Mouse (Mus musculus) heart, adult 11 months (tissue): ENCODE measurements around the gene Rcan2.

Experiments
- DNase-seq: peaks from one replicate; pipeline ENCODE4 v3.0.0; 2022

The Rcan2 gene

GRCm38 (mm10) chr17:43827261-43827660 lies 26.1 kb downstream of the Rcan2 start:
- DNase-seq = peak; percentile 93

GRCm38 (mm10) chr17:43832401-43833124 lies 31.4 kb downstream of the Rcan2 start:
- peak; percentile 66 for DNase-seq

- peak; percentile 71 for DNase-seq
Observed at GRCm38 (mm10) chr17:43840208-43840607, 39.1 kb downstream of the Rcan2 start.

- DNase-seq = peak; percentile 76
Observed at GRCm38 (mm10) chr17:43846714-43847113, 45.6 kb downstream of the Rcan2 start.

GRCm38 (mm10) chr17:43848903-43849302 lies 47.8 kb downstream of the Rcan2 start:
- DNase-seq = no peak

GRCm38 (mm10) chr17:43855132-43855531 lies 54.0 kb downstream of the Rcan2 start:
- peak; percentile 95 for DNase-seq

- peak; percentile 92 for DNase-seq
Observed at GRCm38 (mm10) chr17:43856081-43856480, 54.9 kb downstream of the Rcan2 start.

GRCm38 (mm10) chr17:43868808-43869207 lies 67.7 kb downstream of the Rcan2 start:
- peak; percentile 66 for DNase-seq

GRCm38 (mm10) chr17:43869677-43870076 lies 68.5 kb downstream of the Rcan2 start:
- DNase-seq = peak; percentile 91

- DNase-seq = no peak
Observed at GRCm38 (mm10) chr17:43874417-43874816, 73.3 kb downstream of the Rcan2 start.

- DNase-seq = peak; percentile 49
Observed at GRCm38 (mm10) chr17:43877425-43877824, 76.3 kb downstream of the Rcan2 start.

GRCm38 (mm10) chr17:43883016-43883415 lies 81.9 kb downstream of the Rcan2 start:
- no peak for DNase-seq

- DNase-seq = no peak
Observed at GRCm38 (mm10) chr17:43886262-43886661, 85.1 kb downstream of the Rcan2 start.

GRCm38 (mm10) chr17:43887931-43888330 lies 86.8 kb downstream of the Rcan2 start:
- peak; percentile 78 for DNase-seq

GRCm38 (mm10) chr17:43897346-43897745 lies 96.2 kb downstream of the Rcan2 start:
- peak; percentile 78 for DNase-seq

- DNase-seq = peak; percentile 83
Observed at GRCm38 (mm10) chr17:43899405-43900092, 98.4 kb downstream of the Rcan2 start.

- peak; percentile 34 for DNase-seq
Observed at GRCm38 (mm10) chr17:43900133-43900532, 99.0 kb downstream of the Rcan2 start.

- DNase-seq = peak; percentile 83
Observed at GRCm38 (mm10) chr17:43901474-43901873, 100.3 kb downstream of the Rcan2 start.

GRCm38 (mm10) chr17:43903807-43904771 lies 102.9 kb downstream of the Rcan2 start:
- DNase-seq = peak; percentile 92

- no peak for DNase-seq
Observed at GRCm38 (mm10) chr17:43904896-43905295, 103.7 kb downstream of the Rcan2 start.

GRCm38 (mm10) chr17:43906728-43907127 lies 105.6 kb downstream of the Rcan2 start:
- DNase-seq = no peak

- no peak for DNase-seq
Observed at GRCm38 (mm10) chr17:43916128-43916527, 115.0 kb downstream of the Rcan2 start.

- DNase-seq = no peak
Observed at GRCm38 (mm10) chr17:43917143-43917542, 116.0 kb downstream of the Rcan2 start.
